Mouse (Mus musculus) liver, embryonic 11.5 days (tissue): ENCODE data around the gene Zfp30. TPM values are rescaled to one million over a fixed set of nuclear protein-coding genes. Genes with fewer than 3 reads are reported as not detected.

Experiments
- ATAC-seq: fragments of 200-750 bp; cut with Nextera tagmentation; replicated peaks from 2 replicates; pipeline ENCODE4 v1.8.0; 2017; ENCODE audit warnings: moderate number of reproducible peaks, mild to moderate bottlenecking, moderate TSS enrichment, moderate library complexity; ENCODE audit not compliant: low FRiP score
- DNase-seq: peaks from one replicate; pipeline ENCODE4 v3.0.0-alpha.2; 2017; ENCODE audit warnings: low spot score
- H3K27ac ChIP-seq: fragments of 300-500 bp; sonication (generic); 2 replicates; pipeline ENCODE4 v1.5.1; 2014; ENCODE audit warnings: mild to moderate bottlenecking, low read depth, low read length, control low read depth
- H3K27me3 ChIP-seq: fragments of 300-500 bp; sonication (generic); replicated peaks from 2 replicates; pipeline ENCODE4 v1.6.1; 2014; ENCODE audit warnings: low read length, mixed read lengths; ENCODE audit not compliant: control insufficient read depth, insufficient read depth
- H3K36me3 ChIP-seq: fragments of 300-500 bp; sonication (generic); 2 replicates; pipeline ENCODE4 v1.6.1; 2014; ENCODE audit warnings: mild to moderate bottlenecking, low read length, moderate library complexity, mixed read lengths; ENCODE audit not compliant: control insufficient read depth, insufficient read depth
- H3K4me1 ChIP-seq: fragments of 300-500 bp; sonication (generic); replicated peaks from 2 replicates; pipeline ENCODE4 v1.6.1; 2014; ENCODE audit warnings: low read length, mixed read lengths; ENCODE audit not compliant: control insufficient read depth, insufficient read depth
- H3K4me2 ChIP-seq: fragments of 300-500 bp; sonication (generic); 2 replicates; pipeline ENCODE4 v1.6.1; 2014; ENCODE audit warnings: mild to moderate bottlenecking, control low read depth, moderate library complexity
- H3K4me3 ChIP-seq: fragments of 300-500 bp; sonication (generic); 2 replicates; pipeline ENCODE4 v1.5.1; 2014; ENCODE audit warnings: low read depth, low read length, control low read depth
- H3K9ac ChIP-seq: fragments of 300-500 bp; sonication (generic); 2 replicates; pipeline ENCODE4 v1.6.1; 2014; ENCODE audit warnings: low read depth, low read length, control low read depth
- H3K9me3 ChIP-seq: fragments of 300-500 bp; sonication (generic); 2 replicates; pipeline ENCODE4 v1.6.1; 2016; ENCODE audit warnings: low read length, inconsistent platforms, mixed read lengths; ENCODE audit not compliant: control insufficient read depth
- WGBS: fragments of 180-500 bp; shearing (Covaris S2); extraction: QIAGEN DNeasy Blood & Tissue Kit; methylation state at CpG from one replicate; pipeline ENCODE4 v1.1.7; 2014; 5-methylcytosine and 5-hydroxymethylcytosine counted together
- polyA plus RNA-seq: library from polyadenylated mRNA; unstranded; fragments of >200 nt; fragmentation: Nextera tagmentation; extraction: Ambion mirVana; gene quantifications from 2 replicates; pipeline ENCODE4 v1.2.1, GENCODE M21; 2014

The Zfp30 gene
- 2.4 and 3.0 TPM in 2 replicates for polyA plus RNA-seq

GRCm38 (mm10) chr7:29783871-29784551, at the start of gene Zfp30:
Zfp30 (plus strand) TSS chr7:29783998.
- Histone ChIP-seq H3K27me3 (no peaks in the 10 kb centered on the region), H3K36me3 (peaks cover under 1% of the 10 kb centered on the region; the same call in 1 of the 2 replicates), H3K27ac (0 out of 2 replicates have a peak within 1 kb of the TSS, but pooled peaks have one; percentile 16), H3K9me3 (no peaks in the 10 kb centered on the region), H3K4me1 (0 out of 2 replicates have a peak, but pooled peaks cover 5% of the 10 kb centered on the region), H3K9ac (peak within 1 kb of the TSS; percentile 76), H3K4me3 (peak within 1 kb of the TSS; percentile 81), H3K4me2 (peak within 1 kb of the TSS; percentile 91)
- peak; percentile 81 for DNase-seq
- ATAC-seq = peak; percentile 91
- whole genome bisulfite sequencing = 1% methylated on average over 45 of the region's 45 CpGs

DNA sequence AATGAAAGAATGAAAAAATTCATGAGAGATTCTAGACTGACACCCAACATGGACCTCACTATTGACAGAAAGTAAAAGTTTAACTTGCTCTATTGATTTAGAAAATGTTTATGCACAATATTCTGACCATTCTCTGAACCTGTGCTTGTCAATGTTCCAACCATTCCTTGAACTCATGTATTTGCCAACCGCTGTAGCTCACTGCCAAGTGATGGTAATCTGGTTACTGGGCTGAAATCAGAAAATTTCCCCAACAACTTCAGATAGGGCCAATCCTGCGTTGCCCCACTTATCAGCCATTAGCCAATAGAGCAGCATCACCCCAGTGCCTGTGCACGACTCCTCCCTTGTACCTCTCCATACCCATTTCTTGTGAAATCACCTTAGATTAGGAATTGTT, 41.5 kb upstream of the Zfp30 start:
- DNase-seq (no peak), ATAC-seq (no peak)
- Histone ChIP-seq H3K27me3 (no peaks in the 10 kb centered on the region), H3K4me3 (no peak overlapping the region), H3K9me3 (peaks cover 6% of the 10 kb centered on the region; the same call in 1 of the 2 replicates), H3K9ac (no peak overlapping the region), H3K36me3 (no peaks in the 10 kb centered on the region), H3K27ac (no peak overlapping the region), H3K4me2 (no peak overlapping the region), H3K4me1 (no peaks in the 10 kb centered on the region)
- 78% methylated on average over 3 of the region's 3 CpGs for WGBS

DNA sequence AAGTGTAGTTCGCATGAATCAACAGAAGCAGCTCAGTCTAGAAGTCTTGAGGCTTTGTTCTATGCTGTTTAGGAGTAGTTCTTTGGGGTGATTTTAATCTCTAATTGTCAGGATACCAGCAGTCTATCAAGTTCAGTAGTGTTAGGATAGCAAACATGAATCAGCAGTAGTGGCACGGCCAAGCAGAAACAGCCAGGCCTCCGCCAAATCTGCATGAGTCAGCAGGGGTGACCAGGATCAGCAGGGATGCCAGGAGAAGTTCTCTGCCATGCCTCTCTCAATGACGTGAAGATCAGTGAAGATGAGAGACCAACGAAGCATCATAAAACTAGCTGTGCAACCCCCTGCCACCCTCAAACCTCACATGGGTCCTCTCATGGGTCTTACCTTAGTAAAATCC, 23.3 kb upstream of the Zfp30 start:
- ATAC-seq = no peak

DNA sequence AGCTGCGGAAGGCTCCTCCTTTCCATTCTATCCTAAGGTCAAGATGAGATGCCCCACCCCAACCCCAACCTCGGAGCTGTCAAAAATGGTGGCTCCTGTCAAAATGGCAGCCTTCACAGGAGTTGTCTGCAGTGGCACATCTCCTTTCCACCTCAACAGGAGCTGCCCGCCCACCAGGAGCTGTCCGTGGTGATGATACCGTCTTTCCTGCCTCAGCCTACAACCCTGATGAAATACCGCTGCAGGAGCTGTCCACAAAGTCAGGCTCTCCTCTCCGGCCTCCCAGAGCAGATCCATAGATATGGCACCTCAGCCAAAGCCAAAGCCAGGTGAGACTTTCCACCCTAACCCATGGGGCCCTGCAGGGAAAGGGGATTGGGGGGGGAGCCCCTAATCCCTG, 19.1 kb upstream of the Zfp30 start:
- no peak overlapping the region for H3K27ac ChIP-seq
- DNase-seq = no peak
- no peak overlapping the region for H3K9ac ChIP-seq
- no peak overlapping the region for H3K4me2 ChIP-seq
- H3K4me3 ChIP-seq = no peak overlapping the region
- no peaks in the 10 kb centered on the region for H3K9me3 ChIP-seq
- 68% methylated on average over 7 of the region's 7 CpGs for WGBS
- H3K27me3 ChIP-seq = no peaks in the 10 kb centered on the region
- H3K4me1 ChIP-seq = peaks cover 5% of the 10 kb centered on the region
- no peaks in the 10 kb centered on the region for H3K36me3 ChIP-seq
- no peak for ATAC-seq

More for the DNA sequence above, 23.3 kb upstream of the Zfp30 start:
- peaks cover 5% of the 10 kb centered on the region; the same call in 1 of the 2 replicates for H3K9me3 ChIP-seq
- H3K4me3 ChIP-seq = no peak overlapping the region
- no peak overlapping the region for H3K27ac ChIP-seq
- H3K9ac ChIP-seq = no peak overlapping the region
- 78% methylated on average over 5 of the region's 5 CpGs for WGBS
- H3K36me3 ChIP-seq = no peaks in the 10 kb centered on the region
- H3K27me3 ChIP-seq = no peaks in the 10 kb centered on the region
- DNase-seq = no peak
- no peak overlapping the region for H3K4me2 ChIP-seq
- no peaks in the 10 kb centered on the region for H3K4me1 ChIP-seq

GRCm38 (mm10) chr7:29767058-29767686, 16.6 kb upstream of the Zfp30 start:
- no peak overlapping the region for H3K27ac ChIP-seq
- H3K27me3 ChIP-seq = no peaks in the 10 kb centered on the region
- H3K4me1 ChIP-seq = peaks cover 8% of the 10 kb centered on the region
- DNase-seq (peak; percentile 78), ATAC-seq (peak; percentile 54)
- H3K9me3 ChIP-seq = no peaks in the 10 kb centered on the region
- H3K4me2 ChIP-seq = peak overlapping the region; percentile 90
- peaks cover 3% of the 10 kb centered on the region; the same call in 1 of the 2 replicates for H3K36me3 ChIP-seq
- 5% methylated on average over 15 of the region's 15 CpGs for WGBS
- peak overlapping the region; percentile 68 for H3K4me3 ChIP-seq
- H3K9ac ChIP-seq = peak overlapping the region; percentile 14

- Histone ChIP-seq H3K9ac (peak within 1 kb of the TSS; percentile 70), H3K4me2 (peak within 1 kb of the TSS; percentile 90), H3K36me3 (peaks cover 6% of the 10 kb centered on the region), H3K9me3 (no peaks in the 10 kb centered on the region), H3K4me3 (peak within 1 kb of the TSS; percentile 68), H3K4me1 (peaks cover 8% of the 10 kb centered on the region), H3K27ac (peak within 1 kb of the TSS; percentile 72), H3K27me3 (no peaks in the 10 kb centered on the region)
- ATAC-seq = peak; percentile 93
- peak; percentile 85 for DNase-seq
- under 1% methylated on average over 32 of the region's 32 CpGs for WGBS
These were observed 15.5 kb upstream of the Zfp30 start, which contains the start of gene Zfp84 for GRCm38 (mm10) chr7:29768090-29768900. Zfp84 (plus strand) TSS chr7:29768552.

- Histone ChIP-seq H3K4me2 (peak overlapping the region; percentile 90), H3K9ac (peak overlapping the region; percentile 70)
- 6% methylated on average over 10 of the region's 10 CpGs for WGBS
These were observed 14.8 kb upstream of the Zfp30 start for GRCm38 (mm10) chr7:29768980-29769379.

GRCm38 (mm10) chr7:29773503-29773902, 10.3 kb upstream of the Zfp30 start:
- Histone ChIP-seq H3K4me2 (no peak overlapping the region), H3K9me3 (peaks cover 3% of the 10 kb centered on the region), H3K27ac (no peak overlapping the region), H3K36me3 (peaks cover 55% of the 10 kb centered on the region), H3K9ac (no peak overlapping the region), H3K4me1 (peaks cover 8% of the 10 kb centered on the region), H3K4me3 (no peak overlapping the region), H3K27me3 (no peaks in the 10 kb centered on the region)
- WGBS = 93% methylated on average over 7 of the region's 7 CpGs
- DNase-seq (no peak), ATAC-seq (no peak)

More at GRCm38 (mm10) chr7:29768980-29769379, 14.8 kb upstream of the Zfp30 start:
- H3K27ac ChIP-seq = peak overlapping the region; percentile 47; the same call in 1 of the 2 replicates
- H3K36me3 ChIP-seq = peaks cover 11% of the 10 kb centered on the region
- H3K4me1 ChIP-seq = peaks cover 8% of the 10 kb centered on the region
- no peak for DNase-seq
- H3K4me3 ChIP-seq = peak overlapping the region; percentile 68
- no peaks in the 10 kb centered on the region for H3K27me3 ChIP-seq
- no peaks in the 10 kb centered on the region for H3K9me3 ChIP-seq
- no peak for ATAC-seq
